8 mouse cellular contexts compared by ENCODE assay signal in the genomic region with DNA sequence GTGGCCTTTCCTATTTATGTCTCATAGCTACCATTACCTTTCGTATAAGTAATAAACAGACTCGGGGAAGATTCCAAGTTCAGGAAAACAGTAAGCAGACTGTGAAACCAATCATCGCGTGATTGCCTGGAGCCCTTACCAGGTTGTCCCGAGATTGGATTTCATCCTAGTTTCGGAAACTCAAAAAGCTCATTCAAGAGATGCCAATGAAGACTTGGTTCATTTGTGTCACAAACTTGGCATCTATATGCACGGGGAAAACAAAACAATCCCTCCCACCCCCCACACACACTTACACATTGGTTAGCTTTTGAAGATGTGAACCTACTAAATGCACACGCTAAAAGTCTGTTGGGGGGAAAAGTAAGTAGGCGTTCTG. TPM values are rescaled to one million over a fixed set of nuclear protein-coding genes. Genes with fewer than 3 reads are reported as not detected.
DNase-seq lines count a peak whose midpoint lies in the region; ATAC-seq and TF ChIP-seq lines count a peak whose summit lies in the region.

No protein-coding gene starts in this region.

- H3K9ac ChIP-seq in liver, adult 2 months (ENCODE audit: low read depth, low read length): peak overlapping the region; percentile 22; the same call in 1 of the 2 replicates
- H3K9ac ChIP-seq in intestine, embryonic 14.5 days (ENCODE audit: low read length): peak overlapping the region; percentile 64
- peak overlapping the region; percentile 84 for H3K9ac ChIP-seq in neural tube, embryonic 13.5 days

- 2% methylated on average over 9 of the region's 9 CpGs for WGBS in liver, adult 2 months
- 11% methylated on average over 9 of the region's 9 CpGs for WGBS in intestine, embryonic 14.5 days
- 13% methylated on average over 9 of the region's 9 CpGs for WGBS in neural tube, embryonic 13.5 days

- H3K4me3 ChIP-seq in liver, adult 2 months (ENCODE audit: insufficient read depth, low read depth, low read length): peak overlapping the region; percentile 77
- H3K4me3 ChIP-seq in cortical plate, adult 2 months (ENCODE audit: insufficient read depth, low read length): peak overlapping the region; percentile 81; the same call in 1 of the 2 replicates
- H3K4me3 ChIP-seq in intestine, embryonic 14.5 days (ENCODE audit: low read depth, low read length): peak overlapping the region; percentile 67
- H3K4me3 ChIP-seq in neural tube, embryonic 13.5 days: peak overlapping the region; percentile 90

- H3K36me3 ChIP-seq in liver, adult 2 months (ENCODE audit: control insufficient read depth, insufficient read depth, low read length): peaks cover 20% of the 10 kb centered on the region
- H3K36me3 ChIP-seq in intestine, embryonic 14.5 days (ENCODE audit: control insufficient read depth, insufficient read depth, low read length): peaks cover 47% of the 10 kb centered on the region
- H3K36me3 ChIP-seq in neural tube, embryonic 13.5 days: peaks cover 47% of the 10 kb centered on the region

- H3K27me3 ChIP-seq in liver, adult 2 months (ENCODE audit: control insufficient read depth, insufficient read depth, low read length): no peaks in the 10 kb centered on the region
- no peaks in the 10 kb centered on the region for H3K27me3 ChIP-seq in intestine, embryonic 14.5 days (replicated peaks; ENCODE audit: control insufficient read depth, insufficient read depth, low read length)
- H3K27me3 ChIP-seq in neural tube, embryonic 13.5 days: no peaks in the 10 kb centered on the region

- no peak for TF ChIP-seq CTCF in liver, adult 2 months (IDR thresholded peaks at IDR 0.05; ENCODE audit: low read depth, low read length)
- TF ChIP-seq CTCF in cortical plate, adult 2 months (IDR thresholded peaks at IDR 0.05; ENCODE audit: extremely low read depth, insufficient read depth, low read length): no peak

- no peak overlapping the region for H3K27ac ChIP-seq in liver, adult 2 months (replicated peaks; ENCODE audit: insufficient read depth, low read depth, low read length)
- no peak overlapping the region for H3K27ac ChIP-seq in cortical plate, adult 2 months (ENCODE audit: insufficient read depth, low read length)
- peak overlapping the region; percentile 72 for H3K27ac ChIP-seq in intestine, embryonic 14.5 days (ENCODE audit: low read depth)
- H3K27ac ChIP-seq in neural tube, embryonic 13.5 days (replicated peaks): peak overlapping the region; percentile 87

- ATAC-seq in intestine, embryonic 14.5 days (replicated peaks; ENCODE audit: low FRiP score, low TSS enrichment, low read depth): peak; percentile 21
- ATAC-seq in neural tube, embryonic 13.5 days (ENCODE audit: low read depth): peak; percentile 5; the same call in 1 of the 2 replicates

- DNase-seq in liver, adult 2 months (ENCODE audit: extremely low read depth, low read depth, low spot score): peak; percentile 33
- DNase-seq in liver: no peak
- DNase-seq in intestine, embryonic 14.5 days (ENCODE audit: low spot score): peak; percentile 59
- DNase-seq in spleen, postnatal 14 days (ENCODE audit: low spot score in 2 of 2): no peak
- DNase-seq in yolk sac, embryonic 10.5 days (ENCODE audit: low spot score): no peak
- no peak for DNase-seq in layer of hippocampus, adult 9-11 months

- peak overlapping the region; percentile 77 for H3K4me2 ChIP-seq in intestine, embryonic 14.5 days (ENCODE audit: low read length)
- peak overlapping the region; percentile 72 for H3K4me2 ChIP-seq in neural tube, embryonic 13.5 days

- TF ChIP-seq POLR2A in liver, adult 2 months (IDR thresholded peaks at IDR 0.05; ENCODE audit: extremely low read depth, insufficient read depth, low read length): no peak
- no peak for TF ChIP-seq POLR2A in cortical plate, adult 2 months (IDR thresholded peaks at IDR 0.05; ENCODE audit: extremely low read depth, insufficient read depth, low read length)

- H3K9me3 ChIP-seq in intestine, embryonic 14.5 days (ENCODE audit: control insufficient read depth, low read length): no peaks in the 10 kb centered on the region
- H3K9me3 ChIP-seq in neural tube, embryonic 13.5 days: no peaks in the 10 kb centered on the region

- no peaks in the 10 kb centered on the region for H3K79me2 ChIP-seq in liver, adult 2 months (ENCODE audit: control insufficient read depth, insufficient read depth, low read length)

- peaks cover 4% of the 10 kb centered on the region; the same call in 1 of the 2 replicates for H3K4me1 ChIP-seq in liver, adult 2 months (ENCODE audit: control insufficient read depth, insufficient read depth, low read length)
- no peaks in the 10 kb centered on the region; the same call in 1 of the 2 replicates for H3K4me1 ChIP-seq in cortical plate, adult 2 months (ENCODE audit: control insufficient read depth, insufficient read depth, low read length)
- peaks cover 9% of the 10 kb centered on the region; the same call in 1 of the 2 replicates for H3K4me1 ChIP-seq in intestine, embryonic 14.5 days (replicated peaks; ENCODE audit: control insufficient read depth, insufficient read depth, low read length)
- H3K4me1 ChIP-seq in neural tube, embryonic 13.5 days (replicated peaks): peaks cover 21% of the 10 kb centered on the region

RNA-seq across cellular contexts. Expression of a gene that starts 0.6 kb away (rescaled TPM):
- 3.0 and 3.8 TPM in 2 replicates for total RNA-seq in liver, adult 2 months (2014; rRNA removed)
- 3.5 and 6.3 TPM in 2 replicates for polyA plus RNA-seq in liver, adult 2 months (2012; rRNA removed)
- 40.3 and 42.4 TPM in 2 replicates for polyA plus RNA-seq in cortical plate, adult 2 months (2012; rRNA removed)
- polyA plus RNA-seq in intestine, embryonic 14.5 days (2014; fragmentation: Nextera tagmentation; extraction: Ambion mirVana): 15.2 and 16.1 TPM in 2 replicates
- polyA plus RNA-seq in neural tube, embryonic 13.5 days (2015; fragmentation: Nextera tagmentation; extraction: Ambion mirVana): 24.3 and 24.6 TPM in 2 replicates

RNA-seq across cellular contexts. Expression of a gene that starts 11.6 kb away (rescaled TPM):
- 374 and 414 TPM in 2 replicates for total RNA-seq in liver, adult 2 months (2014; rRNA removed)
- polyA plus RNA-seq in liver, adult 2 months (2012; rRNA removed): 124 and 135 TPM in 2 replicates
- 110 and 121 TPM in 2 replicates for polyA plus RNA-seq in cortical plate, adult 2 months (2012; rRNA removed)
- polyA plus RNA-seq in intestine, embryonic 14.5 days (2014; fragmentation: Nextera tagmentation; extraction: Ambion mirVana): 530 and 550 TPM in 2 replicates
- polyA plus RNA-seq in neural tube, embryonic 13.5 days (2015; fragmentation: Nextera tagmentation; extraction: Ambion mirVana): 359 and 384 TPM in 2 replicates

RNA-seq across cellular contexts. Expression of a gene that starts 20.9 kb away (rescaled TPM):
- total RNA-seq in liver, adult 2 months (2014; rRNA removed): 1.4 and 1.6 TPM in 2 replicates
- 0.97 and 2.0 TPM in 2 replicates for polyA plus RNA-seq in liver, adult 2 months (2012; rRNA removed)
- 55.4 and 56.5 TPM in 2 replicates for polyA plus RNA-seq in cortical plate, adult 2 months (2012; rRNA removed)
- polyA plus RNA-seq in intestine, embryonic 14.5 days (2014; fragmentation: Nextera tagmentation; extraction: Ambion mirVana): 14.9 and 16.6 TPM in 2 replicates
- 14.4 and 16.3 TPM in 2 replicates for polyA plus RNA-seq in neural tube, embryonic 13.5 days (2015; fragmentation: Nextera tagmentation; extraction: Ambion mirVana)

RNA-seq across cellular contexts. Expression of a gene that starts 26.8 kb away (rescaled TPM):
- 10.5 and 13.0 TPM in 2 replicates for total RNA-seq in liver, adult 2 months (2014; rRNA removed)
- polyA plus RNA-seq in liver, adult 2 months (2012; rRNA removed): 12.0 and 13.2 TPM in 2 replicates
- polyA plus RNA-seq in cortical plate, adult 2 months (2012; rRNA removed): 32.6 and 32.9 TPM in 2 replicates
- polyA plus RNA-seq in intestine, embryonic 14.5 days (2014; fragmentation: Nextera tagmentation; extraction: Ambion mirVana): 99.2 and 99.6 TPM in 2 replicates
- 67.6 and 82.6 TPM in 2 replicates for polyA plus RNA-seq in neural tube, embryonic 13.5 days (2015; fragmentation: Nextera tagmentation; extraction: Ambion mirVana)

RNA-seq across cellular contexts. Expression of a gene that starts 26.9 kb away (rescaled TPM):
- total RNA-seq in liver, adult 2 months (2014; rRNA removed): 11.9 and 12.2 TPM in 2 replicates
- polyA plus RNA-seq in liver, adult 2 months (2012; rRNA removed): 21.2 and 23.9 TPM in 2 replicates
- 46.0 and 47.5 TPM in 2 replicates for polyA plus RNA-seq in cortical plate, adult 2 months (2012; rRNA removed)
- polyA plus RNA-seq in intestine, embryonic 14.5 days (2014; fragmentation: Nextera tagmentation; extraction: Ambion mirVana): 75.5 and 84.2 TPM in 2 replicates
- polyA plus RNA-seq in neural tube, embryonic 13.5 days (2015; fragmentation: Nextera tagmentation; extraction: Ambion mirVana): 40.4 and 48.5 TPM in 2 replicates

Comparison
In these comparisons a context has a peak if more than half of its experiments do, and no peak if none do; other contexts are left out.
1. DNase-seq: peak in liver, adult 2 months (single experiment) and intestine, embryonic 14.5 days (single experiment); none in liver (single experiment), spleen, postnatal 14 days (0 of 2), yolk sac, embryonic 10.5 days (single experiment) and layer of hippocampus, adult 9-11 months (single experiment).
2. H3K27ac ChIP-seq: peak in intestine, embryonic 14.5 days (single experiment) and neural tube, embryonic 13.5 days (single experiment); none in liver, adult 2 months (single experiment) and cortical plate, adult 2 months (single experiment).
3. H3K9ac ChIP-seq: peak in every context shown above with its lines; median percentile 84 in neural tube, embryonic 13.5 days; 64 in intestine, embryonic 14.5 days; 22 in liver, adult 2 months.
4. Peak in every context shown above with its lines, with median percentiles within 50 percentile points of each other: H3K4me3 ChIP-seq.